Mouse (Mus musculus): ENCODE measurements around the gene Cmtm5.

Cmtm5 gene

GRCm38 (mm10) chr14:54935904-54936830 is at the start of gene Cmtm5:
Cmtm5 (plus strand) TSS chr14:54936261.
- no peak for TF ChIP-seq GATA4 (IDR thresholded peaks at IDR 0.05; ENCODE audit: insufficient replicate concordance, low read length)

GRCm38 (mm10) chr14:54892200-54892599 is 43.9 kb upstream of the Cmtm5 start, which contains the start of gene Pabpn1:
Pabpn1 (plus strand) TSS chr14:54892500.
- no peak for TF ChIP-seq GATA4 (IDR thresholded peaks at IDR 0.05; ENCODE audit: insufficient replicate concordance, low read length)

- TF ChIP-seq GATA4 (IDR thresholded peaks at IDR 0.05; ENCODE audit: insufficient replicate concordance, low read length): no peak; the same call in 1 of the 2 replicates
Measured at GRCm38 (mm10) chr14:54893651-54894181, 42.3 kb upstream of the Cmtm5 start.

- TF ChIP-seq GATA4 (IDR thresholded peaks at IDR 0.05; ENCODE audit: insufficient replicate concordance, low read length): no peak
Measured at GRCm38 (mm10) chr14:54894296-54895151, 41.5 kb upstream of the Cmtm5 start.

GRCm38 (mm10) chr14:54897445-54897844 is 38.6 kb upstream of the Cmtm5 start:
- no peak for TF ChIP-seq GATA4 (IDR thresholded peaks at IDR 0.05; ENCODE audit: insufficient replicate concordance, low read length)

GRCm38 (mm10) chr14:54900383-54900782 is 35.7 kb upstream of the Cmtm5 start:
- TF ChIP-seq GATA4 (IDR thresholded peaks at IDR 0.05; ENCODE audit: insufficient replicate concordance, low read length): no peak

GRCm38 (mm10) chr14:54903641-54904040 is 32.4 kb upstream of the Cmtm5 start:
- no peak for TF ChIP-seq GATA4 (IDR thresholded peaks at IDR 0.05; ENCODE audit: insufficient replicate concordance, low read length)

- TF ChIP-seq GATA4 (IDR thresholded peaks at IDR 0.05; ENCODE audit: insufficient replicate concordance, low read length): no peak
Measured at GRCm38 (mm10) chr14:54908682-54909081, 27.4 kb upstream of the Cmtm5 start.

- TF ChIP-seq GATA4 (IDR thresholded peaks at IDR 0.05; ENCODE audit: insufficient replicate concordance, low read length): no peak
Measured at GRCm38 (mm10) chr14:54912109-54912850, 23.8 kb upstream of the Cmtm5 start.

- TF ChIP-seq GATA4 (IDR thresholded peaks at IDR 0.05; ENCODE audit: insufficient replicate concordance, low read length): no peak
Measured at GRCm38 (mm10) chr14:54912886-54913285, 23.2 kb upstream of the Cmtm5 start, which contains the start of gene Slc22a17. Slc22a17 (minus strand) TSS chr14:54913132.

- TF ChIP-seq GATA4 (IDR thresholded peaks at IDR 0.05; ENCODE audit: insufficient replicate concordance, low read length): no peak
Measured at GRCm38 (mm10) chr14:54913343-54913742, 22.7 kb upstream of the Cmtm5 start.

GRCm38 (mm10) chr14:54920076-54920685 is 15.9 kb upstream of the Cmtm5 start:
- TF ChIP-seq GATA4 (IDR thresholded peaks at IDR 0.05; ENCODE audit: insufficient replicate concordance, low read length): no peak

GRCm38 (mm10) chr14:54924641-54925348 is 11.3 kb upstream of the Cmtm5 start:
- TF ChIP-seq GATA4 (IDR thresholded peaks at IDR 0.05; ENCODE audit: insufficient replicate concordance, low read length): no peak
